19 mouse cellular contexts compared by ENCODE assay signal in the genomic region with DNA sequence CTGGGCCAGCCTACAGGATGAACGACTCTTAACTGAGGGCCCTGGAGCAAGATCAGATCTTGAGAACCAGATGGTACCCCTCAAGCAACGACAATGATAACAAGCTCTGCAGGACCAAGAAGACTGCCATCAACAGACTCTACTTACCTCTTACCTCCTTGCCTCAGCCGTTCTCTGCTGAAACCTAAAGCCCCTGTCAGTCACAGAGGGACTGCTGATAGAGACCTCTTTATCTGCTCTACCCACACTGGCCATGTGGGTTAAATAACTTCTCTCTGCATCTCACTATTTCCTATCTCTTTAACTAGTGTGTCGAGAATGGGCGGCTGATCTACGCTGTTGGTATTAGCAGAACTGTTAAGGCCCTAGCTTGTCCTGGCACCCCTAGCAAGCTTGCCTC.
"Had no signal": no experiment of that assay in that cellular context is flagged by ENCODE, and none has a peak within 500 bp of the region (broad histone marks: within the 10 kb centered on the region; RNA-seq: fewer than 3 reads in every experiment).

No protein-coding gene starts in this region.

- H3K4me3 ChIP-seq: limb, embryonic 12.5 days; limb, embryonic 15.5 days; midbrain, embryonic 10.5 days; neural tube, embryonic 12.5 days; neural tube, embryonic 15.5 days; stomach, embryonic 15.5 days had no signal

- DNase-seq: kidney, adult 2 months; kidney, postnatal 25 days; left cerebral cortex, postnatal 4 days; lung, adult 2 months; lung, postnatal 14 days; lung, postnatal 4 days; midbrain, embryonic 14.5 days; right cerebral cortex, adult 18-20 months; right cerebral cortex, postnatal 14 days; right cerebral cortex, postnatal 4 days; thymus, postnatal 25 days had no signal

- ATAC-seq: intestine, postnatal 0 days had no signal

- H3K9ac ChIP-seq: limb, embryonic 12.5 days; limb, embryonic 15.5 days; neural tube, embryonic 12.5 days; neural tube, embryonic 15.5 days; stomach, embryonic 15.5 days had no signal

- H3K9me3 ChIP-seq: limb, embryonic 12.5 days; limb, embryonic 15.5 days; midbrain, embryonic 10.5 days; neural tube, embryonic 12.5 days; neural tube, embryonic 15.5 days; stomach, embryonic 15.5 days had no signal

- H3K4me2 ChIP-seq: limb, embryonic 12.5 days; limb, embryonic 15.5 days; neural tube, embryonic 12.5 days; neural tube, embryonic 15.5 days; stomach, embryonic 15.5 days had no signal

- H3K36me3 ChIP-seq: limb, embryonic 12.5 days; limb, embryonic 15.5 days; midbrain, embryonic 10.5 days; neural tube, embryonic 12.5 days; neural tube, embryonic 15.5 days; stomach, embryonic 15.5 days had no signal

- H3K27me3 ChIP-seq: limb, embryonic 15.5 days; stomach, embryonic 15.5 days had no signal

- H3K27ac ChIP-seq: kidney, postnatal 0 days; limb, embryonic 12.5 days; limb, embryonic 15.5 days; midbrain, embryonic 10.5 days; neural tube, embryonic 12.5 days; neural tube, embryonic 15.5 days; stomach, embryonic 15.5 days had no signal
